ENCODE assay signal across 8 mouse cellular contexts in the genomic region with DNA sequence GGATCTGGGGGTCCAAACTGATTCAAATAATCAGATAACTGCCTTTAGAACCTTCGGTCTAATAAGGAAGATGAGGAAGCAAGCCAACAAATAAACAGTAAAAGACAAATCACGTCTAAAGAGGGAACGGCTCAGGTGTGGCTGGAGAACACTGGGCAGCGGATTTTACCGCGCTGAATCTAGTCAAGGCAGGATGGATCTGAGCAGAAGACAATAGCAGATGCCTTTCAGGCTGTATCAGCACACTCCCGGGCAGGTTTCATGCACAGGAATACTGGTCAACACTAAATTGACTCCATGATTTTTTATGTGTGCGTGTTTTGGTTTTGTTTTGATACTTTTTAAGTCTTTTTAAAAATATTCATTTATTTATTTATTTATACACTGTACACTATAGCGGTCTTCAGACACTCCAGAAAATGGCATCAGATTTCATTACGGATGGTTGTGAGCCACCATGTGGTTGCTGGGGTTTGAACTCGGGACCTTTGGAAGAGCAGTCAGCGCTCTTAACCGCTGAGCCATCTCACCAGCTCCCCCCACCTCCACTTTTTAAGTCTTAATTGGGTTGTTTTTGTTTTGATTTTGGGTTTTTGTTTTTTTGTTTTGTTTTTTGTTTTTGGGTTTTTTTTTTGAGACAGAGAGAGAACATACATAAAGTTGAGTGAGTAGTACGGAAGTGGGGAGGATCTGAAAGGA. TPM values are rescaled to one million over a fixed set of nuclear protein-coding genes. Genes with fewer than 3 reads are reported as not detected.
A peak's percentile ranks its signal among the peaks of the same experiment; 100 is the strongest.
DNase-seq lines count a peak whose midpoint lies in the region; ATAC-seq and TF ChIP-seq lines count a peak whose summit lies in the region.

No protein-coding gene starts in this region.

- H3K4me2 ChIP-seq in lung, embryonic 14.5 days = peak overlapping the region; percentile 66
- H3K4me2 ChIP-seq in forebrain, embryonic 16.5 days (ENCODE audit: low read length) = peak overlapping the region; percentile 87
- peak overlapping the region; percentile 87 for H3K4me2 ChIP-seq in midbrain, embryonic 14.5 days (ENCODE audit: low read length)

- peak overlapping the region; percentile 40 for H3K9ac ChIP-seq in lung, embryonic 14.5 days
- H3K9ac ChIP-seq in forebrain, embryonic 16.5 days (replicated peaks; ENCODE audit: low read depth, low read length) = peak overlapping the region; percentile 42
- peak overlapping the region; percentile 40 for H3K9ac ChIP-seq in midbrain, embryonic 14.5 days (replicated peaks; ENCODE audit: low read length)

- H3K27me3 ChIP-seq in lung, embryonic 14.5 days (ENCODE audit: insufficient read depth, low read length) = no peaks in the 10 kb centered on the region
- H3K27me3 ChIP-seq in forebrain, embryonic 16.5 days (replicated peaks; ENCODE audit: control insufficient read depth, insufficient read depth, low read length) = no peaks in the 10 kb centered on the region
- no peaks in the 10 kb centered on the region for H3K27me3 ChIP-seq in midbrain, embryonic 14.5 days (ENCODE audit: control insufficient read depth, insufficient read depth, low read length)

- 0 out of 2 replicates have a peak, but pooled peaks cover 4% of the 10 kb centered on the region for H3K4me1 ChIP-seq in lung, embryonic 14.5 days (ENCODE audit: insufficient read depth)
- H3K4me1 ChIP-seq in forebrain, embryonic 16.5 days (replicated peaks; ENCODE audit: control insufficient read depth, insufficient read depth, low read length) = peaks cover 16% of the 10 kb centered on the region
- peaks cover 11% of the 10 kb centered on the region for H3K4me1 ChIP-seq in midbrain, embryonic 14.5 days (ENCODE audit: control insufficient read depth, insufficient read depth, low read length)

- WGBS in lung, embryonic 14.5 days = 24% methylated on average over 14 of the region's 14 CpGs
- 22% methylated on average over 14 of the region's 14 CpGs for WGBS in forebrain, embryonic 16.5 days
- WGBS in midbrain, embryonic 14.5 days = 22% methylated on average over 14 of the region's 14 CpGs

- DNase-seq in lung, embryonic 14.5 days = peak; percentile 61
- DNase-seq in lung, postnatal 25 days (ENCODE audit: low spot score) = no peak
- DNase-seq in cerebellum, adult 11 months = peak; percentile 33
- peak; percentile 13 to 27 for DNase-seq in kidney, postnatal 36 days
- DNase-seq in midbrain, embryonic 14.5 days = no peak
- no peak for DNase-seq in ovary, postnatal 10 days (ENCODE audit: low spot score)

- H3K27ac ChIP-seq in lung, embryonic 14.5 days (ENCODE audit: low read depth) = peak overlapping the region; percentile 64
- peak overlapping the region; percentile 11; the same call in 1 of the 2 replicates for H3K27ac ChIP-seq in forebrain, embryonic 16.5 days (ENCODE audit: low read length)
- peak overlapping the region; percentile 41 for H3K27ac ChIP-seq in midbrain, embryonic 14.5 days (replicated peaks; ENCODE audit: low read depth, low read length)

- H3K9me3 ChIP-seq in lung, embryonic 14.5 days (ENCODE audit: low read depth, low read length) = no peaks in the 10 kb centered on the region
- H3K9me3 ChIP-seq in forebrain, embryonic 16.5 days (ENCODE audit: control insufficient read depth, low read length) = no peaks in the 10 kb centered on the region
- H3K9me3 ChIP-seq in midbrain, embryonic 14.5 days (ENCODE audit: control insufficient read depth, low read length) = no peaks in the 10 kb centered on the region

- no peak for TF ChIP-seq CTCF in lung, embryonic 14.5 days (IDR thresholded peaks at IDR 0.05; ENCODE audit: low read depth)

- H3K4me3 ChIP-seq in lung, embryonic 14.5 days (ENCODE audit: low read depth, low read length) = peak overlapping the region; percentile 59
- peak overlapping the region; percentile 57 for H3K4me3 ChIP-seq in forebrain, embryonic 16.5 days (replicated peaks; ENCODE audit: low read length)
- peak overlapping the region; percentile 81 for H3K4me3 ChIP-seq in midbrain, embryonic 14.5 days (replicated peaks; ENCODE audit: low read depth, low read length)

- H3K36me3 ChIP-seq in lung, embryonic 14.5 days (ENCODE audit: insufficient read depth) = no peaks in the 10 kb centered on the region
- no peaks in the 10 kb centered on the region for H3K36me3 ChIP-seq in forebrain, embryonic 16.5 days (ENCODE audit: control insufficient read depth, insufficient read depth)
- H3K36me3 ChIP-seq in midbrain, embryonic 14.5 days (ENCODE audit: control insufficient read depth, insufficient read depth, low read length) = no peaks in the 10 kb centered on the region

- peak; percentile 54 for ATAC-seq in lung, embryonic 14.5 days (ENCODE audit: insufficient read depth)
- ATAC-seq in forebrain, embryonic 16.5 days = peak; percentile 32
- ATAC-seq in midbrain, embryonic 14.5 days (ENCODE audit: low FRiP score, low TSS enrichment) = peak; percentile 29; the same call in 1 of the 2 replicates
- no peak for ATAC-seq in frontal cortex, adult (ENCODE audit: low TSS enrichment)

RNA-seq across cellular contexts. Expression of gene Ppm1k, which starts 0.9 kb away (rescaled TPM):
- polyA plus RNA-seq in lung, embryonic 14.5 days (2014; fragmentation: Nextera tagmentation; extraction: Ambion mirVana) = 4.7 and 6.0 TPM in 2 replicates
- 8.0 and 8.9 TPM in 2 replicates for polyA plus RNA-seq in forebrain, embryonic 16.5 days (2015; fragmentation: Nextera tagmentation; extraction: Ambion mirVana)
- polyA plus RNA-seq in midbrain, embryonic 14.5 days (2014; fragmentation: Nextera tagmentation; extraction: Ambion mirVana) = 6.6 and 6.8 TPM in 2 replicates

RNA-seq across cellular contexts. Expression of gene Herc6, which starts 44.7 kb away (rescaled TPM):
- 3.7 and 3.9 TPM in 2 replicates for polyA plus RNA-seq in lung, embryonic 14.5 days (2014; fragmentation: Nextera tagmentation; extraction: Ambion mirVana)
- 1.1 and 1.2 TPM in 2 replicates for polyA plus RNA-seq in forebrain, embryonic 16.5 days (2015; fragmentation: Nextera tagmentation; extraction: Ambion mirVana)
- 0.89 and 1.5 TPM in 2 replicates for polyA plus RNA-seq in midbrain, embryonic 14.5 days (2014; fragmentation: Nextera tagmentation; extraction: Ambion mirVana)

Comparison
In these comparisons a context has a peak if more than half of its experiments do, and no peak if none do; other contexts are left out.
1. DNase-seq: peak in lung, embryonic 14.5 days (single experiment), cerebellum, adult 11 months (single experiment) and kidney, postnatal 36 days (2 of 2); none in lung, postnatal 25 days (single experiment), midbrain, embryonic 14.5 days (single experiment) and ovary, postnatal 10 days (single experiment).
2. H3K27ac ChIP-seq: peak in every context shown above with its lines; median percentile 64 in lung, embryonic 14.5 days; 41 in midbrain, embryonic 14.5 days; 11 in forebrain, embryonic 16.5 days.
3. Peak in every context shown above with its lines, with median percentiles within 50 percentile points of each other: H3K4me2 ChIP-seq, H3K4me3 ChIP-seq and H3K9ac ChIP-seq.